Mouse (Mus musculus): ENCODE data around the gene Ell2.

- TF ChIP-seq MYOD1 (IDR thresholded peaks at IDR 0.05; ENCODE audit: control insufficient read depth in 1 of 3, insufficient read length in 2 of 3, low read depth in 2 of 3) (no peak), MAX (IDR thresholded peaks at IDR 0.05; ENCODE audit: low read depth) (no peak), E2F4 (IDR thresholded peaks at IDR 0.05; ENCODE audit: insufficient read depth) (no peak), POLR2A (IDR thresholded peaks at IDR 0.05; ENCODE audit: insufficient read length, low read depth) (no peak), TCF12 (IDR thresholded peaks at IDR 0.05; ENCODE audit: insufficient read depth, poor library complexity, severe bottlenecking) (no peak), CEBPB (IDR thresholded peaks at IDR 0.05; ENCODE audit: insufficient read depth, poor library complexity, severe bottlenecking) (no peak), REST (IDR thresholded peaks at IDR 0.05; ENCODE audit: insufficient read depth, insufficient read length) (no peak), SRF (IDR thresholded peaks at IDR 0.05; ENCODE audit: control insufficient read depth, insufficient read length, low read depth) (no peak), USF1 (IDR thresholded peaks at IDR 0.05; ENCODE audit: low read depth) (no peak), POLR2AphosphoS2 (IDR thresholded peaks at IDR 0.05; ENCODE audit: insufficient read length, low read depth) (no peak), TCF3 (IDR thresholded peaks at IDR 0.05; ENCODE audit: insufficient read length, low read depth) (no peak)
Measured at GRCm38 (mm10) chr13:75766967-75767366, 60.4 kb downstream of the Ell2 start.
